Mouse (Mus musculus): ENCODE results near the gene Prokr1. TPM values are rescaled to one million over a fixed set of nuclear protein-coding genes. Genes with fewer than 3 reads are reported as not detected.

The Prokr1 gene
- total and polyA plus RNA-seq, 3 experiments: 0.23 to 0.77 (median 0.37) TPM

- H3K27me3 ChIP-seq (ENCODE audit: control insufficient read depth, insufficient read depth, low read length): no peaks in the 10 kb centered on the region
- 68% methylated on average over 3 of the region's 3 CpGs for WGBS
- H3K27ac ChIP-seq: no peak overlapping the region
- no peaks in the 10 kb centered on the region for H3K79me2 ChIP-seq (replicated peaks; ENCODE audit: control insufficient read depth, insufficient read depth, low read length)
- no peak overlapping the region for H3K4me3 ChIP-seq
- intact Hi-C loops (cut with DNase I): no loop called here
- H3K36me3 ChIP-seq (ENCODE audit: control insufficient read depth, insufficient read depth, low read length): no peaks in the 10 kb centered on the region
- no peak for TF ChIP-seq CTCF (IDR thresholded peaks at IDR 0.05)
- TF ChIP-seq EP300 (IDR thresholded peaks at IDR 0.05; ENCODE audit: insufficient read depth, low read depth, low read length): no peak
- TF ChIP-seq POLR2A (IDR thresholded peaks at IDR 0.05; ENCODE audit: insufficient read depth, low read depth, low read length): no peak
- no peak overlapping the region for H3K9ac ChIP-seq (ENCODE audit: low read depth, low read length)
- DNase-seq: no peak
- no peaks in the 10 kb centered on the region for H3K4me1 ChIP-seq (ENCODE audit: control insufficient read depth, insufficient read depth, low read length)
These were observed 36.8 kb downstream of the Prokr1 start for GRCm38 (mm10) chr6:87553724-87554123.

DNA sequence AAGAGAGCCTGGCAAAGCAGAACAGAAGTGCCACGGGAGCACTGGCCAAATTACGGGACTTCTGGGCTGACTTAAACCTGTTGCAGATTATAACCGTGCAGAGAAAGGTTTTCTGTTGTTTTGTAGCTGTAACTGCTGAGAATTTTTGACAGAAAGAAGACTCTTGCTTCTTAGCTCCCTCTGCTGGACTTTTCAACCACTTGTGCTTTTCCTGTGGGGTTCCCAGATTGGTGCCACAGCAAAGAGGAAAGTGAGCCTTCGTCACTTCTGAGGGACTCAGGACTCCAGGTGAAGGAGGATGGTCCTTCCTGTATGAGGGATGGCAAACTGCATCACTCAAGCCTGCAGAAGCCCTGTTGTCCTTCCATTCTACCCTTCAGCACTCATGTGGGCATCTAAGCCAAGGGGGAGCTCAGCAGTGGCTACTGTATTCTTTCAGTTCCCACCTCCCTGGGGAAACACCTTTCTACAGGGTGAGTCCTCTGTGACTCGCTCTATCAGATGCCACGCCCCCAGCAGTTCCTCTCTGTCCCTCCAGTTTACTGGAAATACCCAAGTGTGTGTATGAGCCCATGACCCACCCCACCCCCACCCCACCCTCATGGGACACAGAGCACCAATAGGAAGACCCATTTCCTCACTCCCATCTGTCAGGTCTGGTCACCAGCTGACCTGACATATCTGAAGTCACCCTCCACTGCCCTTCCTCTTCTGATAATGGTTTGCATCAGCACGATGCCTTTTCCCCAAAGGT lies 38.3 kb downstream of the Prokr1 start:
- H3K4me3 ChIP-seq: no peak overlapping the region
- no peaks in the 10 kb centered on the region for H3K27me3 ChIP-seq (ENCODE audit: control insufficient read depth, insufficient read depth, low read length)
- no peak overlapping the region for H3K9ac ChIP-seq (ENCODE audit: low read depth, low read length)
- no peaks in the 10 kb centered on the region for H3K79me2 ChIP-seq (replicated peaks; ENCODE audit: control insufficient read depth, insufficient read depth, low read length)
- TF ChIP-seq CTCF (IDR thresholded peaks at IDR 0.05) (peak; percentile 46), EP300 (IDR thresholded peaks at IDR 0.05; ENCODE audit: insufficient read depth, low read depth, low read length) (no peak), POLR2A (IDR thresholded peaks at IDR 0.05; ENCODE audit: insufficient read depth, low read depth, low read length) (no peak)
- no peak overlapping the region for H3K27ac ChIP-seq
- WGBS: 29% methylated on average over 7 of the region's 7 CpGs
- H3K36me3 ChIP-seq (ENCODE audit: control insufficient read depth, insufficient read depth, low read length): no peaks in the 10 kb centered on the region
- H3K4me1 ChIP-seq (ENCODE audit: control insufficient read depth, insufficient read depth, low read length): no peaks in the 10 kb centered on the region
- intact Hi-C loops (cut with DNase I): no loop called here
- peak in 1 of 2 experiments; percentile 42 for DNase-seq

DNA sequence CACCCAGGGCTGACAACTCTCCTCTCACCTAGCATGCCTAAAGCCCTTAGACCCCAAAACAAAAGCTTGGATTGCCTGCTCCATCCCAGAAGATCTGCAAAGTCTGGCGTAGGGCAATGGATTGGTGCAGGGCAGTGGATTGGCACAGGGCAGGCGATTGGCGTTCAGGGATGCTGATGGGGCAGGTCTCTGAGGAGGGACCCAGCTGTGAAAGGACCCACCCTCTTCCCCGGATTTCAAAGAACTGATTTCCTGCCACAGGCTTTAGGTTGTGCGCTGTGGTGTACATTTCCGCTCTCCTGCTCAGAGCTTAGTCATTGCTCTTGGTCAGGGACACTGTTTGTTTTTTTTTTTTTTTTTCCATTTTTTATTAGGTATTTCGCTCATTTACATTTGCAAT lies 42.7 kb downstream of the Prokr1 start:
- H3K27ac ChIP-seq: no peak overlapping the region
- no peak overlapping the region for H3K4me3 ChIP-seq
- no peaks in the 10 kb centered on the region for H3K4me1 ChIP-seq (ENCODE audit: control insufficient read depth, insufficient read depth, low read length)
- TF ChIP-seq POLR2A (IDR thresholded peaks at IDR 0.05; ENCODE audit: insufficient read depth, low read depth, low read length) (no peak), EP300 (IDR thresholded peaks at IDR 0.05; ENCODE audit: insufficient read depth, low read depth, low read length) (no peak), CTCF (IDR thresholded peaks at IDR 0.05) (no peak)
- no peak for DNase-seq
- no peaks in the 10 kb centered on the region for H3K36me3 ChIP-seq (ENCODE audit: control insufficient read depth, insufficient read depth, low read length)
- no peak overlapping the region for H3K9ac ChIP-seq (ENCODE audit: low read depth, low read length)
- intact Hi-C loops (cut with DNase I): no loop called here
- 88% methylated on average over 7 of the region's 7 CpGs for WGBS
- no peaks in the 10 kb centered on the region for H3K79me2 ChIP-seq (replicated peaks; ENCODE audit: control insufficient read depth, insufficient read depth, low read length)
- no peaks in the 10 kb centered on the region; the same call in 1 of the 2 replicates for H3K27me3 ChIP-seq (ENCODE audit: control insufficient read depth, insufficient read depth, low read length)

DNA sequence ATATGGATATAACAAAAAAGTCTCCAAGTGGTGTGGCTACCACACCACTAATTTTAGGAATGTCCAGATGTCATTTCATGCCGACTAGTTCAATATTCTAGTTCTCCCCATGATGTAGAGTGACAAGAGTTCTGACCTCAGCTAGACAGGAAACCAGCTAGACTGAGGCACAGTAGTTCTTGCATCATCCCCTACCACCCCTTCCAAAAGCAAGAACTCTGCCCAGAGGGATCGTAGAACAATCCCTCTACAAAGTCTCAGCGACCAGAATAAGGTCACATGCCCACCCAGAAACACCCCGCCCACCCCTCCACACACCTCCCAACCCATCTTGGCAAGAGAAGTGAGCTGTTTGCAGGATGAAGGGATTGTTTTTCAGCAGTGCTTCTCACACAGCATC lies 43.1 kb downstream of the Prokr1 start:
- H3K4me1 ChIP-seq (ENCODE audit: control insufficient read depth, insufficient read depth, low read length): no peaks in the 10 kb centered on the region
- H3K79me2 ChIP-seq (replicated peaks; ENCODE audit: control insufficient read depth, insufficient read depth, low read length): no peaks in the 10 kb centered on the region
- TF ChIP-seq EP300 (IDR thresholded peaks at IDR 0.05; ENCODE audit: insufficient read depth, low read depth, low read length) (no peak), CTCF (IDR thresholded peaks at IDR 0.05) (no peak)
- no peaks in the 10 kb centered on the region; the same call in 1 of the 2 replicates for H3K27me3 ChIP-seq (ENCODE audit: control insufficient read depth, insufficient read depth, low read length)
- no peak overlapping the region for H3K4me3 ChIP-seq
- WGBS: 72% methylated on average over 4 of the region's 4 CpGs
- DNase-seq: no peak
- intact Hi-C loops (cut with DNase I): no loop called here
- no peak overlapping the region for H3K9ac ChIP-seq (ENCODE audit: low read depth, low read length)
- no peaks in the 10 kb centered on the region for H3K36me3 ChIP-seq (ENCODE audit: control insufficient read depth, insufficient read depth, low read length)
- H3K27ac ChIP-seq: no peak overlapping the region

GRCm38 (mm10) chr6:87545331-87546217 lies 45.0 kb downstream of the Prokr1 start:
- no peaks in the 10 kb centered on the region for H3K36me3 ChIP-seq (ENCODE audit: control insufficient read depth, insufficient read depth, low read length)
- no peak overlapping the region for H3K9ac ChIP-seq (ENCODE audit: low read depth, low read length)
- no peak overlapping the region for H3K27ac ChIP-seq
- intact Hi-C loops (cut with DNase I): no loop called here
- no peaks in the 10 kb centered on the region for H3K79me2 ChIP-seq (replicated peaks; ENCODE audit: control insufficient read depth, insufficient read depth, low read length)
- no peak overlapping the region for H3K4me3 ChIP-seq
- DNase-seq: no peak
- H3K4me1 ChIP-seq (ENCODE audit: control insufficient read depth, insufficient read depth, low read length): no peaks in the 10 kb centered on the region
- WGBS: 56% methylated on average over 1 of the region's 1 CpGs
- H3K27me3 ChIP-seq (ENCODE audit: control insufficient read depth, insufficient read depth, low read length): no peaks in the 10 kb centered on the region; the same call in 1 of the 2 replicates
- TF ChIP-seq EP300 (IDR thresholded peaks at IDR 0.05; ENCODE audit: insufficient read depth, low read depth, low read length): no peak
- TF ChIP-seq POLR2A (IDR thresholded peaks at IDR 0.05; ENCODE audit: insufficient read depth, low read depth, low read length): no peak
- no peak for TF ChIP-seq CTCF (IDR thresholded peaks at IDR 0.05)

DNA sequence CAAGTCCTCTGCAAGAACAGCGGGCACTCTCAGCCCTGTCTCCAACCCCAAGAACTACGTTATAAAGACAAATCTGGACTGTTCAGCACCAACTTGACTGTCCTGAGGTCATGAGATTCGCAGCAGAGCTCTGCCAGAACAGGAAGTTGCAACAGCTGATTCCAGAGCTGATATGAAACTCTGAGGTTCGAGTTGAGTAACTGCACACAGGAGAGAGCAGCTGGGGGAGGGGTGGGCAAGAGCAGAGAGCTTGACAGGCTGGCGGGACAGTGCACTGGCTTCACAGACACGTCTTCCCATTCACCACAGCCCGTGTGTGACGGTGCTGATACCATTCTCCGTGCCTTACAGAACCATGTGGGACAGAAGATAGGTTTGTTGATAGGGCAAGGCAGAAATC lies 48.5 kb downstream of the Prokr1 start:
- WGBS: 27% methylated on average over 9 of the region's 9 CpGs
- no peaks in the 10 kb centered on the region for H3K36me3 ChIP-seq (ENCODE audit: control insufficient read depth, insufficient read depth, low read length)
- no peaks in the 10 kb centered on the region; the same call in 1 of the 2 replicates for H3K27me3 ChIP-seq (ENCODE audit: control insufficient read depth, insufficient read depth, low read length)
- peak in 1 of 2 experiments; percentile 73 for DNase-seq
- no peak overlapping the region for H3K9ac ChIP-seq (ENCODE audit: low read depth, low read length)
- no peaks in the 10 kb centered on the region for H3K4me1 ChIP-seq (ENCODE audit: control insufficient read depth, insufficient read depth, low read length)
- intact Hi-C loops (cut with DNase I): no loop called here
- H3K79me2 ChIP-seq (replicated peaks; ENCODE audit: control insufficient read depth, insufficient read depth, low read length): no peaks in the 10 kb centered on the region
- TF ChIP-seq POLR2A (IDR thresholded peaks at IDR 0.05; ENCODE audit: insufficient read depth, low read depth, low read length) (no peak), CTCF (IDR thresholded peaks at IDR 0.05) (no peak), EP300 (IDR thresholded peaks at IDR 0.05; ENCODE audit: insufficient read depth, low read depth, low read length) (no peak)
- H3K27ac ChIP-seq: no peak overlapping the region
- no peak overlapping the region for H3K4me3 ChIP-seq
